Mouse (Mus musculus): ENCODE measurements around the gene Ntf3. TPM values are rescaled to one million over a fixed set of nuclear protein-coding genes. Genes with fewer than 3 reads are reported as not detected.

Ntf3 gene
- polyA plus RNA-seq, 1 experiment, result not detected

DNA sequence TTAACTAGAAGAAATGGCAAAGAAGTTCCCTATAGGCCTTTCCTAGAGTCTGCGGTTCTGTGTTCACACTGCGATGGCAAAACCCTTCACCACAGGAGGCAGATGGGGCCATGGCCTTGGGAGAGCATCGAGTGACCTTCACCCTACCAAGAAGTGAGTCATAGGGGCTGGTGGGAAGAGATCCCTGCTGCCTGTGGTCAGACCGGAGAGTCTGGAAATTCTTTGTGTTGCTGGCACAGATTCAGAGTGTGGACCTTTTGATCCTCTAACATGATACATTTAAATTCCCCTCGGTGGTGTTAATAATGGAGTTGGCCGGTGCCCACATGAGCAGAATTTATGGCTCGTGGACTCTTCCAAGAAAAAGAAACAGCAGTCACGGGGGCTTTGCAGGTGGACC lies 49.5 kb downstream of the Ntf3 start:
- TF ChIP-seq TCF3 (IDR thresholded peaks at IDR 0.05; ENCODE audit: insufficient read length, low read depth) (no peak), POLR2A (IDR thresholded peaks at IDR 0.05; ENCODE audit: insufficient read length, low read depth) (no peak), E2F4 (IDR thresholded peaks at IDR 0.05; ENCODE audit: insufficient read depth) (no peak), SRF (IDR thresholded peaks at IDR 0.05; ENCODE audit: control insufficient read depth, insufficient read length, low read depth) (no peak), MYOG (IDR thresholded peaks at IDR 0.05; ENCODE audit: control insufficient read depth in 1 of 3, insufficient read depth in 1 of 3, insufficient read length in 2 of 3, low read depth in 2 of 3) (no peak), REST (IDR thresholded peaks at IDR 0.05; ENCODE audit: insufficient read depth, insufficient read length) (no peak), MAX (IDR thresholded peaks at IDR 0.05; ENCODE audit: low read depth) (no peak), TCF12 (IDR thresholded peaks at IDR 0.05; ENCODE audit: insufficient read depth, poor library complexity, severe bottlenecking) (no peak), CEBPB (IDR thresholded peaks at IDR 0.05; ENCODE audit: insufficient read depth, poor library complexity, severe bottlenecking) (no peak), POLR2AphosphoS2 (IDR thresholded peaks at IDR 0.05; ENCODE audit: insufficient read length, low read depth) (no peak)
- no peaks in the 10 kb centered on the region for H3K79me2 ChIP-seq (ENCODE audit: control insufficient read depth, insufficient read depth)
- H3K4me2 ChIP-seq (ENCODE audit: low read depth), result no peak overlapping the region
- no peaks in the 10 kb centered on the region for H3K27me3 ChIP-seq (ENCODE audit: control insufficient read depth, insufficient read depth, insufficient read length)
- no peak overlapping the region for H3ac ChIP-seq (ENCODE audit: control insufficient read depth, insufficient read length)
- no peak overlapping the region for H3K4me3 ChIP-seq
- no peaks in the 10 kb centered on the region for H3K36me3 ChIP-seq (ENCODE audit: control insufficient read depth, insufficient read depth)

DNA sequence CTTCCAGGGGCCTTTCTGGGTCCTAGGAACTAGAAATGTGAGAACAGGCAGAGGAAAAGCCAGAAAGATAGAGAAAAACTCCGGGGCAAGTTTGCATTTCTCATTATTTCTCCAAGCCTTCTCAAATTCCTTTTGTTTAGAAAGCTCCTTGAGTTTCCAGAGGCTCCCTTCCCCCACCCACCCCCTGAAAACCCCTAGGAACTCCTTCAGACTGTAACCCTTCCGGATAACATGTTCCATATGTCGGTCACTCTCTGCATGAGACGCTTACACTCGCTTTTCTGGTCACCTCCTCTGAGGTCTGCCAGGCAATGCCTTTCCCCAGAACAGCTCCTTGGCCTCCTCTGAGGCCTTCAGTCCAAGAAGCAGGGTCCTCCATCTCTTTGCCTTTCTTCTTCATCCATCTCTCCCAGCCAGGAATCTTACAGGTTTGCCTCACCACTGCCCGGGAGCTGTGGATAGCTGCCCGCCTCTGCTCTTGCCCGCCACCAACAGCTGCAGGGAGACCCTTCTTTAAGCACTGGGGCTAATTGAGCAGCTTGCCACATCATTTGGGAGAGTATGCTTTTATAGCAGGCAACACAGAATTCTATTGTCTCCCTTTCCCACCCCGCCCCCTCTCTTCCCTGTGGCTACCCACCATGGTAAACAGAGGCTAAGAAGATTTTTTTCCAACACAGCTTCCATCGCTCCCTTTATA lies 51.6 kb downstream of the Ntf3 start:
- TF ChIP-seq TCF3 (IDR thresholded peaks at IDR 0.05; ENCODE audit: insufficient read length, low read depth), result no peak
- TF ChIP-seq SRF (IDR thresholded peaks at IDR 0.05; ENCODE audit: control insufficient read depth, insufficient read length, low read depth), result no peak
- TF ChIP-seq USF1 (IDR thresholded peaks at IDR 0.05; ENCODE audit: low read depth), result no peak
- TF ChIP-seq MYOD1 (IDR thresholded peaks at IDR 0.05; ENCODE audit: control insufficient read depth in 1 of 3, insufficient read length in 2 of 3, low read depth in 2 of 3), result no peak
- TF ChIP-seq POLR2A (IDR thresholded peaks at IDR 0.05; ENCODE audit: insufficient read length, low read depth), result no peak
- no peak for TF ChIP-seq MYOG (IDR thresholded peaks at IDR 0.05; ENCODE audit: control insufficient read depth in 1 of 3, insufficient read depth in 1 of 3, insufficient read length in 2 of 3, low read depth in 2 of 3)
- TF ChIP-seq REST (IDR thresholded peaks at IDR 0.05; ENCODE audit: insufficient read depth, insufficient read length), result no peak
- no peak for TF ChIP-seq E2F4 (IDR thresholded peaks at IDR 0.05; ENCODE audit: insufficient read depth)
- TF ChIP-seq CEBPB (IDR thresholded peaks at IDR 0.05; ENCODE audit: insufficient read depth, poor library complexity, severe bottlenecking), result no peak
- TF ChIP-seq TCF12 (IDR thresholded peaks at IDR 0.05; ENCODE audit: insufficient read depth, poor library complexity, severe bottlenecking), result no peak
- no peak for TF ChIP-seq POLR2AphosphoS2 (IDR thresholded peaks at IDR 0.05; ENCODE audit: insufficient read length, low read depth)
- no peak for TF ChIP-seq MAX (IDR thresholded peaks at IDR 0.05; ENCODE audit: low read depth)
- no peaks in the 10 kb centered on the region for H3K79me2 ChIP-seq (ENCODE audit: control insufficient read depth, insufficient read depth)
- no peak overlapping the region for H3K4me3 ChIP-seq
- no peaks in the 10 kb centered on the region for H3K27me3 ChIP-seq (ENCODE audit: control insufficient read depth, insufficient read depth, insufficient read length)
- H3K36me3 ChIP-seq (ENCODE audit: control insufficient read depth, insufficient read depth), result no peaks in the 10 kb centered on the region
- H3ac ChIP-seq (ENCODE audit: control insufficient read depth, insufficient read length), result no peak overlapping the region
- H3K4me2 ChIP-seq (ENCODE audit: low read depth), result no peak overlapping the region

DNA sequence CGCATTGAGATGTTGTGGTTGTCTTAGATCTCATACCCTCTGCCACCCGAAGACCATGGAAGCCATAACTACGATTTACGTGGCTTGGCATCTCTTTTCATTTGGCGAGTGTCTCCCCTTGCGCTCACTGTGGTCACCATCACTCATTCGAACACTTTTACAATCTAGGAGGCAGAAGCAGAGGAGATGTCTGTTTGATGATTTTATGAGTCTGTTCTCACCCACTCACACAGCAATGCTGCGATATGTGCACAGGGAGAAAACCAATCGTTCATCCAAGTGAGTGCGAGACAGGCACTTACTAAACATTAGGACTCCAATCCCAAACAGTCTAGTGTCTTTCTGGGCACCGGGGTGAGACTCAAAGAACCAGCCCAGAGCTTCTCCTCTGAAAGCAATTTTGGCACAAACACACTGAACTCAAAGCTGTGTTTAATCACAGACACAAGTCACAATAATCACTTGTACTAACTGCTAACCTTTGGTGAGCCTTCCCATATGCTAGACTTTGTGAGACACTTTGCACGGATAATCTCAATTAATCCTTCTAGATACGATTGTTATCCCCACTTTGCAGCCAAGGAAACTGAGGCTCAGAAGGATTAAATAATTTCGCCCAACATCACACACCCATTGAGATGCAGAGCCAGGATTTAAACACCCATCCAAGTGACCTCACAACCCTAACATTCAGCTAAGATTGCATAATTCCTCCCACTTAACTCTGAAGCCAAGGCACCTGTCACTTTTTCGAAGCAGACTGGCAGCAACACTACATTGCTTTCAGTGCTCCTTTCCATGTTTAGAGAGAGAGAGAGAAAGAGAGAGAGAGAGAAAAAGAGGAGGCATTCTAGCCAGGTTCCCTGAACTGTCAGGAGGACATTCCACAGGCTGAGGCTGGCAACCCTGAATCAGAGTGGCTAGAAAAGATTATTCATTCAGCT lies 55.5 kb downstream of the Ntf3 start:
- TF ChIP-seq MAX (IDR thresholded peaks at IDR 0.05; ENCODE audit: low read depth) (no peak), TCF12 (IDR thresholded peaks at IDR 0.05; ENCODE audit: insufficient read depth, poor library complexity, severe bottlenecking) (no peak), CEBPB (IDR thresholded peaks at IDR 0.05; ENCODE audit: insufficient read depth, poor library complexity, severe bottlenecking) (no peak), TCF3 (IDR thresholded peaks at IDR 0.05; ENCODE audit: insufficient read length, low read depth) (no peak), MYOD1 (IDR thresholded peaks at IDR 0.05; ENCODE audit: control insufficient read depth in 1 of 3, insufficient read length in 2 of 3, low read depth in 2 of 3) (no peak), SRF (IDR thresholded peaks at IDR 0.05; ENCODE audit: control insufficient read depth, insufficient read length, low read depth) (no peak), REST (IDR thresholded peaks at IDR 0.05; ENCODE audit: insufficient read depth, insufficient read length) (no peak), MYOG (IDR thresholded peaks at IDR 0.05; ENCODE audit: control insufficient read depth in 1 of 3, insufficient read depth in 1 of 3, insufficient read length in 2 of 3, low read depth in 2 of 3) (no peak), POLR2A (IDR thresholded peaks at IDR 0.05; ENCODE audit: insufficient read length, low read depth) (no peak), POLR2AphosphoS2 (IDR thresholded peaks at IDR 0.05; ENCODE audit: insufficient read length, low read depth) (no peak), E2F4 (IDR thresholded peaks at IDR 0.05; ENCODE audit: insufficient read depth) (no peak), USF1 (IDR thresholded peaks at IDR 0.05; ENCODE audit: low read depth) (no peak)

DNA sequence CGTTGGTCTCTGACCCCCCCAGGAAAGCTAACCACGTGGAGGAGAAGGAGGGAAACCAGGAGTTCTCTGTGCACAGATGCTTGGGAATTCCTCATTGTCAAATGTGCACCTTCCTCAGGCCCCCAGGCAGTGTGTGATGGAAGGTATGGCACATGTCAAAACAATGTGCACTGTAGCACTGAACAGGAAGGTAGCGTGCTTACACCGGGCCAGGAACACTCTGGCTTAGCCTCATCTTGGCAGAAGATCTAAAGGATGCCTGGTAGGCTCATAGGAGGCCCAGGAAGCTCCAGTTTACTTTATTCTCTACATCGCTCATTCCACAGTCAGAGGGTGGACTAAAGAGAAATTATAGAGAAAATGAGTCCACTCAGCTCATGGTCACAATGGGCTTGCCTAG lies 57.5 kb downstream of the Ntf3 start:
- H3K36me3 ChIP-seq (ENCODE audit: control insufficient read depth, insufficient read depth), result no peaks in the 10 kb centered on the region
- H3K27me3 ChIP-seq (ENCODE audit: control insufficient read depth, insufficient read depth, insufficient read length), result no peaks in the 10 kb centered on the region
- H3K4me2 ChIP-seq (ENCODE audit: low read depth), result no peak overlapping the region
- no peak overlapping the region for H3K4me3 ChIP-seq
- TF ChIP-seq MYOD1 (IDR thresholded peaks at IDR 0.05; ENCODE audit: control insufficient read depth in 1 of 3, insufficient read length in 2 of 3, low read depth in 2 of 3) (no peak), POLR2AphosphoS2 (IDR thresholded peaks at IDR 0.05; ENCODE audit: insufficient read length, low read depth) (no peak), TCF3 (IDR thresholded peaks at IDR 0.05; ENCODE audit: insufficient read length, low read depth) (no peak), MAX (IDR thresholded peaks at IDR 0.05; ENCODE audit: low read depth) (no peak), E2F4 (IDR thresholded peaks at IDR 0.05; ENCODE audit: insufficient read depth) (no peak), REST (IDR thresholded peaks at IDR 0.05; ENCODE audit: insufficient read depth, insufficient read length) (no peak), CEBPB (IDR thresholded peaks at IDR 0.05; ENCODE audit: insufficient read depth, poor library complexity, severe bottlenecking) (no peak), MYOG (IDR thresholded peaks at IDR 0.05; ENCODE audit: control insufficient read depth in 1 of 3, insufficient read depth in 1 of 3, insufficient read length in 2 of 3, low read depth in 2 of 3) (no peak), POLR2A (IDR thresholded peaks at IDR 0.05; ENCODE audit: insufficient read length, low read depth) (no peak), TCF12 (IDR thresholded peaks at IDR 0.05; ENCODE audit: insufficient read depth, poor library complexity, severe bottlenecking) (no peak), USF1 (IDR thresholded peaks at IDR 0.05; ENCODE audit: low read depth) (no peak), SRF (IDR thresholded peaks at IDR 0.05; ENCODE audit: control insufficient read depth, insufficient read length, low read depth) (no peak)
- H3K79me2 ChIP-seq (ENCODE audit: control insufficient read depth, insufficient read depth), result no peaks in the 10 kb centered on the region
- no peak overlapping the region for H3ac ChIP-seq (ENCODE audit: control insufficient read depth, insufficient read length)

More for the DNA sequence above, 55.5 kb downstream of the Ntf3 start:
- H3K36me3 ChIP-seq (ENCODE audit: control insufficient read depth, insufficient read depth), result no peaks in the 10 kb centered on the region
- no peaks in the 10 kb centered on the region for H3K27me3 ChIP-seq (ENCODE audit: control insufficient read depth, insufficient read depth, insufficient read length)
- no peak overlapping the region for H3ac ChIP-seq (ENCODE audit: control insufficient read depth, insufficient read length)
- H3K4me2 ChIP-seq (ENCODE audit: low read depth), result no peak overlapping the region
- no peak overlapping the region for H3K4me3 ChIP-seq
- no peaks in the 10 kb centered on the region for H3K79me2 ChIP-seq (ENCODE audit: control insufficient read depth, insufficient read depth)

All from myocyte (in vitro differentiated cells).